Mouse (Mus musculus): ENCODE measurements around the gene Insl3.
"Not testable (repeated sequence)": the region's sequence is repeated elsewhere in the genome, so short reads cannot be mapped to it uniquely, and the experiment has no call there.

Gene Insl3

DNA sequence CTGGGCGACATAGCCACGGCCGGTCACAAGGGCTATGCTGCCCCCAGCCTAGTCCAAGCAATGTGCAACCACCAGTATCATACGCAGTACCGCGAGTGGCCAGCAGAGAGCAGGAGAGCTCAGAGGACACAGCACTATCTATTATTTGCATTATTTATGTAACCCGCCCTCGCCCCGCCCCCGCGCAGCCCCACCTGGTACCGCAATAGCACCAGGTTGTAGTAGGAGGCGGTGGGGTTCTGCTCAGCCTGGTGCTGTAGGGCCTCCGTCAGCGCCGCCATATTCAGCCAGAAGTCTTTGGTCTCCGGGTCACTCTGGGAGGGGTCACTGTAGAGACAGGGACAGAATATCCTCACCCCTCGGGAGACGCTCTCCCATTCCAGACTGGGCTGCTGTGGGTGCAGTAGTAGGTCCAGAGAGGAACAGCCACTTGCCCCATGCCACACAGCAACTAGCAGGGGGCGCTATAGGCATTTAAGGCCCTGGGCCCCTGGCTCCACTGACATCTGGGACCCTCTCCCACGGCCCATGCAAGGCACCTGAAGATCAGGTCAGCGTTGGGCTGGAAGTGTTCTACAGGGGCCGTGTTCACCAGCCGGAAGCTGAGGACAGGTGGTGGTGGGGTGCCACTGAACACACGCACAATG is 20.9 kb downstream of the Insl3 start:
- DNase-seq: peak; percentile 96 to 99

DNA sequence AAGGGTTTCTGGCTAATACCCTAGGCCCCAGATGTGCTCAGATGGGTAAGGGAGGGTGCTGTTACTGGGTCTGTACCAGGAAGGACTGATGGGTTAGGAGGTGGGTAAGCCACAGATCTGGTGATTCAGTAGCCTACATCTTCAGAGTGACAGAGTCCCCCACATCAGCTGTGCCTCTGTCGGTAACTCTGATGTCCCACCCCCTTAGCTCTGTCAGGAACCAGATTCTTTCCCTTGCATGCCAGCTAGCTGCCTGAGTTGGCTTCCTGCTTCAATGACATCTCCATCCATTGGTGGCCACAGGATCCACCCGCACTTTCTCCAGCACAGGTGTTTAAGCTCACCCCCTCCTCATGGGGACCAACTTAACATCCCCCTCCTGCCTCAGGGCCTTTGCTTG is 22.6 kb downstream of the Insl3 start:
- no peak for DNase-seq

DNA sequence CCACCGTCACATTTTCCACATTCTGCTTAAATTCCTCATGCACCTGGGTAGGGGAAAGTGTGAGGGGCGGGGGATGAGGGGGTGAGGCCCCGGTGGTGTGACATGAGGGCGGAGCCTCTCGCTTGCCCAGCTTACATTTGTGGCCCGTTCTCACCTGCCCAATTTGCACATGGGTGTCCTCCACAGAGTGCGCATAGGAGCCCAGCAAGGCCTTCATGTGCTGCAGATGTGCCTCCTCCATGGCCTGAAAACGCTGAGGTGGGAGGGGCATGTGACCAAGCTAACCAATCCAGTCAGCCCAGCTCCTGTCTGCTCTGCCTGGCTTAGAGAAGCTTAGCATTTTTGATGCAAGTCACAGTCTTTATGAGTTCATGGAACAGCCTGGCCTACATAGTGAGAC is 26.5 kb downstream of the Insl3 start:
- DNase-seq: no peak

DNA sequence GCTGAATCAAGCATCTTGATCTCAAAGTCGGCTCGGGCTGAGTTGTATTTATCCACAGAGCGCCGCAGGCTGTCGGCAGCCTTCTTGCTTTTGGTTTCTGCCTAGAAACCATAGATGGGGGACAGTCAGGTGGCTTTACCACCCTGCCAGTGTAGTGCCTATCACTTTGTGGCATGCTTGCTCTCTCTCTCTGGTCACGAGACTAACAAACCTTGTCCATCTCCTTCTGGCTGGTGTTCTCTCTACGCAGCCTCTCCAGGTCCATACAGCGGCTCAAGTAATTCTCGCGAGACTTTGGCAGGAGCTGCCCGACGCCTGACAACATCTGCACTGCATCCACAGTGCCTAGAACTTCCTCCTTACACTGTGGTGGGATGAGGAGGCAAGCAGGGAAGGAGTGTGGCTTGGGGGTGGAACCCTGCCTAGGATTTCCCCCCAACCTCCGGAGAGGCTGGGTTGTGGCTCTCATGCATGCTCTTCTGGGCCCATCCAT is 27.6 kb downstream of the Insl3 start:
- no peak for DNase-seq

DNA sequence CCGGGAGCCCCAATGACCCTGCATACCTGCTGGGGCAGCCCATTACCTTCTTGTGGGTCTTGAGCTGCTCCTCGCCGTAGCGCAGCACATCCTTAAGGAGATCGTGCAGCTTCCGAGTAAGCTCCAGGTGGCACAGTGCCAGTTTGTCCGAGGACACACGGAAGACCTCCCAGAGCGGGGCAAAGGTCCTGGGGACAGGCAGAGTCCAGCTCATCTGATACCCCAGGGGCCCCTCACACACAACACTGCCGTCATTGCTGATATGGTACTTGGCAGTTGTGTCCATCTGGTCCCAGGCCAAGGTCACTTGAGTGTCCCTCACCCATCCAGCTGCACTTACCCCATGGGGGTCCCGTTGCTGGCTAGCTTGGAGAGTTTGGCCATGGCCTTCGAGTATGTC is 28.1 kb downstream of the Insl3 start:
- DNase-seq: no peak

DNA sequence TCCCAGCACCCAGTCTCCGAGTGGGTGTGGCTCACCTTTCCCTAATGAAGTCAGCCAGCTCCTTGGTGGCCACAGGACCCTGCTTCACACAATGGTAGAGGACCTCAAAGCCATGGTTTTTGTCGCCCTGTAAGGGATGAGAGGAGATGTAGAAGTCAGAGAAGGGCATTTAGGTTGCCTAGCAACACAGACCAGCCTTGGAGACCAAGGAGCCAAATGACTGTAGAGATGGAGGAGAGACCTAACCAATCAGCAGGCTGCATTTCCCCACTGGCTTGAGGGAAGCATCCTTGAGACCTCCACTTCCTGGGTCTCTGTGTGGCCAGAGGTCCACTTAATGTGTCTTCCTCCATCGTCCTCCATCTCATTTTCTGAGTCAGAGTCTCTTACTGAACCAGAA is 29.2 kb downstream of the Insl3 start:
- DNase-seq: no peak

DNA sequence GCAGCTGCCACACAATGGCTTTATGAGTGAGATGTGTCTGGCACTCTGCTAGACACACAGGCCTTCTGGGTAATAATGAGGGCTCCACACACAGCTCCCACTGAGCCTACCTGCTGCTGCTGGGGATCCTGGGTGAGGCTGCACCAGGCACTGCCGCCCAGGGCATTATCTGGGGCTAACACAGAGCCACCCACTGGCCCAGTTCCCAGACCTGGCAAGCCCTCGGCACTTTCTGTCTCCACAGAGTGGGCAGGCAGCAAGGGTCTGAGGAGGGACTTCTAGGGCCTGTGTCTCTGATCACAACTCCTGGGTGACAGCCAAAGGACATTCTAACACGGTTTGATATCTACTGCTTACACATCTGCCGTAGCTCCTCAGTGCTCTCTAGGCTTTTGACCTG is 30.2 kb downstream of the Insl3 start:
- DNase-seq: peak; percentile 75 to 77

DNA sequence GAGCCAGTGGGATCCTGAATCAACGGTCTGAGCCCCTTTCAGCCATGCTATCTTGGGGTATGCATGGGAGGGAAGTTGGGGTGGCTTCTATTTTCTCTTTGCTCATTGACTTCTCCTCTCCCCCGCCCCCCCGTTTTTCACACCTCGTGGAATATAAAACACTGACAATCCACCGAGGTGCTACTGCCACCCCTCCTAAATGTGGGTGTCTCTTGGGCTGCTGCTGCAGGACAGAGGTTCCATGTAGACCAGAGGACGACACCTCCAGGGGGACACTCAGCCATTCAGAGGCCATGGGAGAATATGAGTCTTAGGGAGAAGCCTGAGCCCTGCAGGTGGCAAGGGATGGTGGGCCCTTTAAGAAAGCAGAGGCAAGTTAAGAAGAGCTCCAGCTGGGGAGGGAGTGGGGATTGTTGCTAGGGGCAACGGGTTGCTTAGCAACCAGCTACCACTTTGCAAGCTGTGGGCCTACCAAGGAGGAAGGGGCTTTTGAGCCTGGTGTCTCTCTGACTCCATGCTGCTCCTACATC is 31.0 kb downstream of the Insl3 start:
- DNase-seq: peak in 1 of 2 experiments; percentile 44

DNA sequence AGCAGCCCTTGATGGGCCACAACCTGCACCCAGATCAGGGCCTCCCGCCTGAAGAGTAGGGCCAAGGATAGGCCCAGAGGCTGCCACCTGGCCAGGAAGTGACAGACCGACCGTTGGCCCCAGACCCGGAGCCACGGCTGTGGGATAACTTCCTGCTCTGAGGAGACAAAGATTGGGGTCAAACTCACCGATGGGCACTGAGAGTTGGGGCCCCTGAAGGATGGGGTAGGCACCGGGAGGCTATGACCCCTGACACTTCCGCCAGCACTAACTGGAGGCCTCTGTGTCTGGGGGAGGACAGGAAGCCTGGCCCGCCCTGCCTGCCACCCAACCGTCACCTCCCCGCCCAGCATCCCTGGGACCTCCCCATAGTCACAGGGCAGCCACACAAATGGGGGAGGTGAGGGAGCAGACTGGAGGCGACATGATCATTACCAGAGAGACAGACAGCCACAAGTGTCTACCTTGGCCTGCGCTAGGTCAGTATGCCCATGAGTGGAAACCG is 34.1 kb downstream of the Insl3 start:
- no peak for DNase-seq

DNA sequence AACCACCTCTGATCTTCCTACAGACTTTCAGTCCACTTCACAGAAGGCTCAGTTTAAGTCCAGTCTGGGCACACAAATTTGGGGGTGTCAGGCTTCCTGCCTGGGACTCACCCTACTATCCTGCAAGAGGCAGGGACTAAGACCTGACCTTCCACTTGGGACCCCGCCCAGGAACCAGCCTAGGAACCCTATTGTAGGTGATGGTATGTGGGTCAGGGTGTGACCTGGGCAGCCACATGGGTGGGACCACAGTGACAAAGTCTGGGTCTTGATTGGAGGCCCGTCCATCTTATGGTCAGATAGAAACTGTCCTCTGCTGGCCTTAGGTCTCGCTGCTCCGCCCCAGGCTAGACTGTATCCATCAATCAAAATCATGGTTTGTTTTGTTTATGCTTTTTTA is 35.4 kb downstream of the Insl3 start:
- no peak for DNase-seq

DNA sequence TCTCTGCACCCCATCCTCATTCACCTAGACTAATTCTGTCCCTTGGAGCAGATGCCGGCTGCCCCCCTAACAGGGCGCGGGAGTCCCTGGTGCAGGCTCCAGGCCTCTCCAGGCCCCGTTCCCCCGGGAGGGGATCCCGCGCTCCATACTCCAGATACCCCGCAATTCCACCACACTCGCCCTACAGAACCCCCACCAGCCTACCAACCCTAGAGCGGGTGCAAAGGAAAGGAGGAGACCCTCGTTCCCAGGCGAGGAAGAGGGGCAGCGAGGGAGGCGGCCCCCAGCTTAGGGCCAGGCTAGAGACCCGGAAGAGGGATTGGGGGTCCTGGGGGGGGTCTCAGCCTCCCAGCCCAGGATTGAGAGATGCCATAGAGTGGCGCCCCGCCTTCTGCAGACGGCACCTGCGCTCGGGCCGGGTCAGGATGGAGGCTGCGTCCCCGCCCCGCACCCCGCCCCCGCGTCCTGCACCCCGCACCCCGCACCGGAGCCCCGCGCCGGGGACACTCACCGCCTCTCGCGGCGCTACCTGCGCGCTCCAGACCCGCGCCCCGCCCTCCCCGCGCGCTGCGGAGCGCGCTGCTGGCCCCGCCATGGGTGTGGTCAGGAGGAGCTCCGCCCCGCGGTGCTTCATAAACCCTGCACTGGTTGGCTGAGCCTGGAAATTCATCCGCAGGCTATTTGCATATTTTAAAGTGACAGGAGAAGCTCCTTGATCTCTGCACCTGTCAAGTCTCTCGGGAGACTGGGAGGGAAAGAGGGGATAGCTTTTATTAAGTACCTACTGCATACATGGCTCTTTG is 36.3 kb downstream of the Insl3 start, which contains the start of gene Fcho1:
Fcho1 (minus strand) TSS at position 595 of the 803 bp plus-strand sequence.
- peak; percentile 91 for DNase-seq

DNA sequence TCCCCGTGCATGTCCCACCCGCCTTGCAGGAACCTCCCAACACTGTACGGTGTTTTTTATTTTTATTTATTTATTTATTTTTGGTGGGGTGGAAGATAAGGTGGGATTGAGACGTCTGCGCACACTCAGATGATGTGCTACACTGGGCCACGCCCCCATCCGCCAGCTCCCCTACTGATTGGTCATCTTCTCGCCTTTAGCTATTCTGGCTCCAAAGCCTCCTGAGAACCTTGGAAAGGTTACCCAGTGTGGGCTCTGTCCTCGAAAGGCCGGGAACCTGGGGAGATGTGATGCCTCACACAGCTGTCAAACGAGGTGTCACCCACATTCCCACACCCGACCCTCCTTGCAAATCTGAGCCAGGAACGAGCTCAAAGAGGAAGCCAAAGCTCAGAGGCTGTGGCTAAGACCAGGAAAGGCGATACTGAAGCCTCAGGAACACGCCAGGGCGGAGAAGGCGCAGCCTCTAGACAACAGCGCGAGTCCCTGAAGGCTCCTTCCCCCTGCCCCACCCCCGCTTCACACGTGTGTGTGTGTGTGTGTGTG is 39.3 kb downstream of the Insl3 start:
- DNase-seq: peak; percentile 77 to 84

DNA sequence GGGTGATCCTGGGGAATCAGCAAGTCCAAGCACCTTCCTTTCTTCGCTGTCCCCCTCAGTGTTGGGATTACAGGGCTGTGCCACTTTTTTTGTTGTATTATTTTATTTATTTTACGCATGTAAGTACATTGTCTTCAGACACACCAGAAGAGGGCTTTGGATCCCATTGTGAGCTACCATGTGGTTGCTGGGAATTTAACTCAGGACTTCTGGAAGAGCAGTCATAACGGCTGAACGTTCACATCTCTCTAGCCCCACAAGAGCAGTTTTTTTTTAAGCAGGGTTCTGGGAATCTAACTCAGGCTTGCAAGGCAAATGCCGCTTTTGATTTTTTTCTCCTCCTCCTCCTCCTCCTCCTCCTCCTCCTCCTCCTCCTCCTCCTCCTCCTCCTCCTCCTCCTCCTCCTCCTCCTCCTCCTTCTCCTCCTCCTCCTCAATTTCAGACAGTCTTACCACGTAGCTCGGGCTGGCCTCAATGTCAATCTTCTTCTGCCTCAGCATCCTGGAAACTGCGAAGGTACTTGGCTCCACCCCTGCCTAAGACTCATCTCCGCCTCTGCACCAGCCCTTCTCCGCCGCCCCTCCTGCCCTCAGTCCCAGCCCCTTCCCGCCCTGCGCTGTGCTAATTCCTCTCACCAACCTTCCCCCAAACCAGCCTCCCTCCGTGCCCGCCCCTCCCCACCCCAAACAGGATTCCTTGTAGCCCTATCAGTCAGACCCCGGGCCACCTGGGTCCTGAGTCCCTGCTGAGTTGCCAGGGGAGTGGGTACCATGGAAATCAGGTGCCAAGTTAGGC is 40.0 kb downstream of the Insl3 start:
- DNase-seq: peak in 1 of 2 experiments; percentile 56

DNA sequence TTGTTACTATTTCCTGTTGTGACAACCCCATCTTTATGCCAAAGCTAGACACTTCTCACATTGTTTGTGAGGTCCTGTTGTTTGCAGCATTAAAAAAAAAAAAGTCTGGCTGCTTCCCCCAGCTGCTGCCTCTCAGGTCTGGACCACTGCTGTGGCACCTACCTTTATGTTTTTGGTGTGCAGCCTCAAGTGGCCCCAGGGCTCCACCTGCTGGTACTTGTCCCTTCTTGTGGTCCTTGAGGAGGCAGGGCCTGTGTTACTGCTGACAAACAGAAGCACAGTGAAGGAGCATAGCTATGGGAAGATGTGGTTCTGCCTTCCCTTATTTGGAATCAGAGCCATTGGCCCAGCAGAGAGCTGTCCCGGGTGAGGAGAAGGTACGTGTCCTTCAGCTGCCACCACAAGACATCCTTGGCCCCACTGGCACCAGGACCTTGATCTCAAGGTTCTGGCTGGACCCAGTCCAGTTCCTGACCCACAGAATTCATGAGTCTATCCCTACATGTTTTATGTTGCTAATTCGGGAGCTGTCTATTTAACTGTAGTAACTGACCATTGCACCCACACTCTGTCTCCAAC is 42.7 kb downstream of the Insl3 start:
- DNase-seq: peak; percentile 74

DNA sequence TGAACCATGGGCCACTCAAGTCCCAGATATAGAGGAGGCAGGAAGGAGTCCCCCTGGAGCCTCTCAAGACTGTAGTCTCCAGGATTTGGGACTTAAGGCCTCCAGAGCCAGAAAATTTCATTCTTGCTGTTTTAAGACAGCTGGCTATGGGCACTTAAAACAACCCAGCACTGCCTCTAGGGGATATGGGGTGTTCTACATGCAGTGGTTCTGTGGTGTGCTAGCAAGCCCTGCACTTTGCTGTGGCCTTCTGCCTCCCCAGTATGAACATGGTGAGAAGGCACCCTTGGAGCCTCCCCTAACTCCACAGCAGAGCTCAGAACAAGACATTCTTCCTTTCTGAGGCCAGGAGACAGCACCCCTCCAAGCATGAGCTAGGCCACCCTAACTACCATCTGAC is 49.3 kb downstream of the Insl3 start:
- DNase-seq: not testable (repeated sequence)

Measured in cerebellum, postnatal 14 days (tissue).